Mouse (Mus musculus): ENCODE data around the gene Pcca. TPM values are rescaled to one million over a fixed set of nuclear protein-coding genes. Genes with fewer than 3 reads are reported as not detected.

The Pcca gene
- polyA plus RNA-seq, 1 experiment: 25.1 TPM

DNA sequence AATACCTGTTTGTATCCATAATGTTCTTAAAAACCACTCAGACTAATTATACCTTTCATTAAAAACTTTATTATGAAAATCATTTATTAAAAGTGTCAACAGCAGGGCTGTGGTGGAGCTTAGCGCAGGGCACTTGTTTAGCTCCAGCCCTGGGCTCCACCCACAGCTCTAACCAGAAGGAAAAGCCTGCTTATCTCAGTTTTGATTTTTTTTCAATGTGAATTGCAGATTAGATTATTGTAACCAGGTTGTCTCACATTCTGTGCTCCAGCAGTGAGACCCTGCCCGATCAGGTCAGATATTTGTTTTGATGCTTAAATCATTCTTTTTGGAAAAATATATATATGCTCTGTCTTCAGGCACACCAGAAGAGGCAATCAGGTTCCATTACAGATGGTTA lies 64.7 kb downstream of the Pcca start:
- no peak overlapping the region for H3K9ac ChIP-seq (ENCODE audit: low read depth, poor library complexity, severe bottlenecking)
- no peak overlapping the region for H3K27ac ChIP-seq (ENCODE audit: insufficient read depth, low read length)
- no peaks in the 10 kb centered on the region for H3K27me3 ChIP-seq (ENCODE audit: control insufficient read depth, insufficient read depth, low read length, poor library complexity, severe bottlenecking)
- no peaks in the 10 kb centered on the region for H3K4me1 ChIP-seq (ENCODE audit: control insufficient read depth, insufficient read depth, low read length)
- TF ChIP-seq POLR2A (IDR thresholded peaks at IDR 0.05; ENCODE audit: insufficient read depth, low read length): no peak
- no peak for TF ChIP-seq CTCF (IDR thresholded peaks at IDR 0.05; ENCODE audit: low read depth, low read length)
- no peak for TF ChIP-seq EP300 (IDR thresholded peaks at IDR 0.05; ENCODE audit: insufficient read depth, low read depth, low read length)
- no peak overlapping the region for H3K4me3 ChIP-seq (ENCODE audit: low read depth, low read length)
- no peaks in the 10 kb centered on the region for H3K36me3 ChIP-seq (ENCODE audit: control insufficient read depth, insufficient read depth, low read length, poor library complexity, severe bottlenecking)
- H3K9me3 ChIP-seq (replicated peaks; ENCODE audit: control insufficient read depth, insufficient read depth, low read length, poor library complexity, severe bottlenecking): no peaks in the 10 kb centered on the region

DNA sequence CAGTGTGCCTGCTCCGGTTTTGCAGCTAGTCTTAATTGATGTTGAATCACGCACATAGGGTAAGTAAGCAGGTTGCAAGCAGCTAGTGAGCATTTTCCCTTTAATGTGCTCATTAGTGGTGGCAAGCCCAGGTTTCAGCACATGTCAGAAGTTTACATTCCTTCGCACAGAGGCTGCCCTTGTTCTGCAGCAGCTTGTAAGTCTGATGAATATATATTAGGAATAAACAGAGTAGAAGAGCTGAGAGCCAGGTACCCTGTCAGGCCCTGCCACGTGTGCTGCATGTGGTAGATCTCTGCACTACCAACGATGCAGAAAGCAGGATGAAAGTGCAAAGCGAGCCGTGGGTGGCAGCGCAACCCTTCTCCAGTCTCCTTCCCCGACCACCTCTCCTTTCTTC lies 65.7 kb downstream of the Pcca start:
- Histone ChIP-seq H3K9ac (ENCODE audit: low read depth, poor library complexity, severe bottlenecking) (no peak overlapping the region), H3K4me3 (ENCODE audit: low read depth, low read length) (no peak overlapping the region), H3K27me3 (ENCODE audit: control insufficient read depth, insufficient read depth, low read length, poor library complexity, severe bottlenecking) (no peaks in the 10 kb centered on the region), H3K36me3 (ENCODE audit: control insufficient read depth, insufficient read depth, low read length, poor library complexity, severe bottlenecking) (no peaks in the 10 kb centered on the region), H3K27ac (ENCODE audit: insufficient read depth, low read length) (no peak overlapping the region), H3K4me1 (ENCODE audit: control insufficient read depth, insufficient read depth, low read length) (no peaks in the 10 kb centered on the region), H3K9me3 (replicated peaks; ENCODE audit: control insufficient read depth, insufficient read depth, low read length, poor library complexity, severe bottlenecking) (no peaks in the 10 kb centered on the region)
- no peak for TF ChIP-seq POLR2A (IDR thresholded peaks at IDR 0.05; ENCODE audit: insufficient read depth, low read length)
- TF ChIP-seq EP300 (IDR thresholded peaks at IDR 0.05; ENCODE audit: insufficient read depth, low read depth, low read length): no peak
- no peak for TF ChIP-seq CTCF (IDR thresholded peaks at IDR 0.05; ENCODE audit: low read depth, low read length)

- Histone ChIP-seq H3K9me3 (replicated peaks; ENCODE audit: control insufficient read depth, insufficient read depth, low read length, poor library complexity, severe bottlenecking) (no peaks in the 10 kb centered on the region), H3K36me3 (ENCODE audit: control insufficient read depth, insufficient read depth, low read length, poor library complexity, severe bottlenecking) (no peaks in the 10 kb centered on the region), H3K4me1 (ENCODE audit: control insufficient read depth, insufficient read depth, low read length) (no peaks in the 10 kb centered on the region), H3K27me3 (ENCODE audit: control insufficient read depth, insufficient read depth, low read length, poor library complexity, severe bottlenecking) (no peaks in the 10 kb centered on the region), H3K27ac (ENCODE audit: insufficient read depth, low read length) (no peak overlapping the region), H3K4me3 (ENCODE audit: low read depth, low read length) (no peak overlapping the region), H3K9ac (ENCODE audit: low read depth, poor library complexity, severe bottlenecking) (no peak overlapping the region)
- TF ChIP-seq POLR2A (IDR thresholded peaks at IDR 0.05; ENCODE audit: insufficient read depth, low read length) (no peak), CTCF (IDR thresholded peaks at IDR 0.05; ENCODE audit: low read depth, low read length) (no peak), EP300 (IDR thresholded peaks at IDR 0.05; ENCODE audit: insufficient read depth, low read depth, low read length) (no peak)
These were observed 68.6 kb downstream of the Pcca start for GRCm38 (mm10) chr14:122602701-122603100.

GRCm38 (mm10) chr14:122606499-122606898 lies 72.4 kb downstream of the Pcca start:
- no peak overlapping the region for H3K9ac ChIP-seq (ENCODE audit: low read depth, poor library complexity, severe bottlenecking)
- no peaks in the 10 kb centered on the region for H3K9me3 ChIP-seq (replicated peaks; ENCODE audit: control insufficient read depth, insufficient read depth, low read length, poor library complexity, severe bottlenecking)
- no peaks in the 10 kb centered on the region for H3K4me1 ChIP-seq (ENCODE audit: control insufficient read depth, insufficient read depth, low read length)
- H3K27me3 ChIP-seq (ENCODE audit: control insufficient read depth, insufficient read depth, low read length, poor library complexity, severe bottlenecking): no peaks in the 10 kb centered on the region
- TF ChIP-seq CTCF (IDR thresholded peaks at IDR 0.05; ENCODE audit: low read depth, low read length): no peak
- no peak for TF ChIP-seq EP300 (IDR thresholded peaks at IDR 0.05; ENCODE audit: insufficient read depth, low read depth, low read length)
- no peak for TF ChIP-seq POLR2A (IDR thresholded peaks at IDR 0.05; ENCODE audit: insufficient read depth, low read length)
- no peak overlapping the region for H3K4me3 ChIP-seq (ENCODE audit: low read depth, low read length)
- H3K27ac ChIP-seq (ENCODE audit: insufficient read depth, low read length): no peak overlapping the region
- no peaks in the 10 kb centered on the region for H3K36me3 ChIP-seq (ENCODE audit: control insufficient read depth, insufficient read depth, low read length, poor library complexity, severe bottlenecking)

DNA sequence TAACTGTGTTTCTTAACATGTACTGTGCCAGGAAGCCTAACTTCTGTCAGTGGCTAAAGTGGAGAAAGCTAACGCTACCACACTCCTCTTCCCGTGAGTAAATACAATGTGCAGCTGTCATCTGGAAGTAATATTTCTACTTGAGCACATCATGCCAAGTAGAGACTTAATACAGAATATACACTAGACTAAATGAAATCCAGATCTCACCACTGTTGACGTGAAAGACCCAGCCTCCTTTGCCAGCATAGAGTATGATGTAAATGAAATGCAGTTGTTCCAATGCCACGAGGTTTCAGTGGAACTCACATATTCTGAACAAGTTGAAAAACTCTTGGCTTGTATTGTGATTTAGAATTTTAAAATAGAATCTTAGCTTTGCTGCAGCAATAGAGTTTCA lies 73.3 kb downstream of the Pcca start:
- H3K9ac ChIP-seq (ENCODE audit: low read depth, poor library complexity, severe bottlenecking): no peak overlapping the region
- H3K4me3 ChIP-seq (ENCODE audit: low read depth, low read length): no peak overlapping the region
- H3K27me3 ChIP-seq (ENCODE audit: control insufficient read depth, insufficient read depth, low read length, poor library complexity, severe bottlenecking): no peaks in the 10 kb centered on the region
- H3K9me3 ChIP-seq (replicated peaks; ENCODE audit: control insufficient read depth, insufficient read depth, low read length, poor library complexity, severe bottlenecking): no peaks in the 10 kb centered on the region
- H3K27ac ChIP-seq (ENCODE audit: insufficient read depth, low read length): no peak overlapping the region
- no peaks in the 10 kb centered on the region for H3K4me1 ChIP-seq (ENCODE audit: control insufficient read depth, insufficient read depth, low read length)
- no peak for TF ChIP-seq EP300 (IDR thresholded peaks at IDR 0.05; ENCODE audit: insufficient read depth, low read depth, low read length)
- TF ChIP-seq POLR2A (IDR thresholded peaks at IDR 0.05; ENCODE audit: insufficient read depth, low read length): no peak
- TF ChIP-seq CTCF (IDR thresholded peaks at IDR 0.05; ENCODE audit: low read depth, low read length): no peak
- H3K36me3 ChIP-seq (ENCODE audit: control insufficient read depth, insufficient read depth, low read length, poor library complexity, severe bottlenecking): no peaks in the 10 kb centered on the region

GRCm38 (mm10) chr14:122608323-122608722 lies 74.2 kb downstream of the Pcca start:
- no peak overlapping the region for H3K9ac ChIP-seq (ENCODE audit: low read depth, poor library complexity, severe bottlenecking)
- H3K9me3 ChIP-seq (replicated peaks; ENCODE audit: control insufficient read depth, insufficient read depth, low read length, poor library complexity, severe bottlenecking): no peaks in the 10 kb centered on the region
- H3K36me3 ChIP-seq (ENCODE audit: control insufficient read depth, insufficient read depth, low read length, poor library complexity, severe bottlenecking): no peaks in the 10 kb centered on the region
- no peak overlapping the region for H3K27ac ChIP-seq (ENCODE audit: insufficient read depth, low read length)
- no peak overlapping the region for H3K4me3 ChIP-seq (ENCODE audit: low read depth, low read length)
- H3K27me3 ChIP-seq (ENCODE audit: control insufficient read depth, insufficient read depth, low read length, poor library complexity, severe bottlenecking): no peaks in the 10 kb centered on the region
- TF ChIP-seq EP300 (IDR thresholded peaks at IDR 0.05; ENCODE audit: insufficient read depth, low read depth, low read length): no peak
- no peak for TF ChIP-seq CTCF (IDR thresholded peaks at IDR 0.05; ENCODE audit: low read depth, low read length)
- no peak for TF ChIP-seq POLR2A (IDR thresholded peaks at IDR 0.05; ENCODE audit: insufficient read depth, low read length)
- H3K4me1 ChIP-seq (ENCODE audit: control insufficient read depth, insufficient read depth, low read length): no peaks in the 10 kb centered on the region

All from ES-Bruce4 (cell line).